In genomic region chr4:110352001-110352369, GRCm38 (mm10) we compare ENCODE assay signal across 8 mouse cellular contexts. TPM values are rescaled to one million over a fixed set of nuclear protein-coding genes. Genes with fewer than 3 reads are reported as not detected.
DNase-seq lines count a peak whose midpoint lies in the region; ATAC-seq lines count a peak whose summit lies in the region.

No protein-coding gene starts in this region.

- H3K9ac ChIP-seq in neural tube, embryonic 11.5 days (ENCODE audit: low read length): peak overlapping the region; percentile 83
- H3K9ac ChIP-seq in liver, embryonic 12.5 days: no peak overlapping the region
- peak overlapping the region; percentile 76 for H3K9ac ChIP-seq in stomach, embryonic 16.5 days (ENCODE audit: low read length)

- H3K4me3 ChIP-seq in neural tube, embryonic 11.5 days (ENCODE audit: low read depth, low read length): peak overlapping the region; percentile 62
- H3K4me3 ChIP-seq in liver, embryonic 12.5 days: peak overlapping the region; percentile 57
- H3K4me3 ChIP-seq in stomach, embryonic 16.5 days (replicated peaks; ENCODE audit: low read length): peak overlapping the region; percentile 70

- WGBS in neural tube, embryonic 11.5 days: 10% methylated on average over 5 of the region's 5 CpGs
- 16% methylated on average over 5 of the region's 5 CpGs for WGBS in liver, embryonic 12.5 days (ENCODE audit: insufficient replicate concordance)
- 6% methylated on average over 5 of the region's 5 CpGs for WGBS in stomach, embryonic 16.5 days

- DNase-seq in frontal cortex, postnatal 14 days (ENCODE audit: low spot score in 2 of 2): no peak
- no peak for DNase-seq in neural tube, embryonic 11.5 days (ENCODE audit: low spot score)
- no peak for DNase-seq in neural tube, embryonic 10.5 days (ENCODE audit: extremely low spot score, low spot score)
- DNase-seq in kidney, postnatal 10 days: no peak
- DNase-seq in cerebellum, postnatal 14 days: no peak

- no peaks in the 10 kb centered on the region for H3K9me3 ChIP-seq in neural tube, embryonic 11.5 days (ENCODE audit: control insufficient read depth, low read length)
- no peaks in the 10 kb centered on the region for H3K9me3 ChIP-seq in liver, embryonic 12.5 days (replicated peaks)
- H3K9me3 ChIP-seq in stomach, embryonic 16.5 days (replicated peaks; ENCODE audit: control insufficient read depth, low read length): no peaks in the 10 kb centered on the region

- peak; percentile 51 for ATAC-seq in frontal cortex, adult (ENCODE audit: low TSS enrichment)
- peak; percentile 18 for ATAC-seq in neural tube, embryonic 11.5 days (ENCODE audit: insufficient read depth, low FRiP score, low TSS enrichment)
- 0 out of 2 replicates have a peak, but pooled peaks have one; percentile 15 for ATAC-seq in liver, embryonic 12.5 days
- ATAC-seq in stomach, embryonic 16.5 days (ENCODE audit: insufficient read depth, low FRiP score): no peak

- H3K27me3 ChIP-seq in neural tube, embryonic 11.5 days (ENCODE audit: control insufficient read depth, insufficient read depth, low read length): no peaks in the 10 kb centered on the region
- peaks cover 21% of the 10 kb centered on the region for H3K27me3 ChIP-seq in liver, embryonic 12.5 days (replicated peaks)
- no peaks in the 10 kb centered on the region for H3K27me3 ChIP-seq in stomach, embryonic 16.5 days (ENCODE audit: control insufficient read depth, insufficient read depth, low read length)

- peak overlapping the region; percentile 80 for H3K4me2 ChIP-seq in neural tube, embryonic 11.5 days (ENCODE audit: low read depth)
- H3K4me2 ChIP-seq in liver, embryonic 12.5 days: peak overlapping the region; percentile 72
- peak overlapping the region; percentile 97 for H3K4me2 ChIP-seq in stomach, embryonic 16.5 days (ENCODE audit: low read depth, low read length)

- H3K27ac ChIP-seq in neural tube, embryonic 11.5 days (ENCODE audit: low read depth, low read length): peak overlapping the region; percentile 76
- H3K27ac ChIP-seq in liver, embryonic 12.5 days: no peak overlapping the region
- H3K27ac ChIP-seq in stomach, embryonic 16.5 days (ENCODE audit: low read length): no peak overlapping the region

- H3K36me3 ChIP-seq in neural tube, embryonic 11.5 days (ENCODE audit: control insufficient read depth, insufficient read depth, low read length): no peaks in the 10 kb centered on the region
- no peaks in the 10 kb centered on the region for H3K36me3 ChIP-seq in liver, embryonic 12.5 days
- no peaks in the 10 kb centered on the region for H3K36me3 ChIP-seq in stomach, embryonic 16.5 days (ENCODE audit: control insufficient read depth, insufficient read depth, low read length)

- H3K4me1 ChIP-seq in neural tube, embryonic 11.5 days (ENCODE audit: control insufficient read depth, insufficient read depth, low read length): no peaks in the 10 kb centered on the region
- no peaks in the 10 kb centered on the region for H3K4me1 ChIP-seq in liver, embryonic 12.5 days
- no peaks in the 10 kb centered on the region for H3K4me1 ChIP-seq in stomach, embryonic 16.5 days (ENCODE audit: control insufficient read depth, insufficient read depth, low read length)

RNA-seq across cellular contexts. Expression of gene Elavl4, which starts 0.3 kb away (rescaled TPM):
- 317 and 378 TPM in 2 replicates for polyA plus RNA-seq in neural tube, embryonic 11.5 days (2014; fragmentation: Nextera tagmentation; extraction: Ambion mirVana)
- polyA plus RNA-seq in liver, embryonic 12.5 days (2016; fragmentation: Nextera tagmentation; extraction: Ambion mirVana): 0.36 and 0.76 TPM in 2 replicates
- polyA plus RNA-seq in stomach, embryonic 16.5 days (2015; fragmentation: Nextera tagmentation; extraction: Ambion mirVana): 35.3 and 35.4 TPM in 2 replicates

RNA-seq across cellular contexts. Expression of gene Agbl4, which starts 45.5 kb away (rescaled TPM):
- polyA plus RNA-seq in neural tube, embryonic 11.5 days (2014; fragmentation: Nextera tagmentation; extraction: Ambion mirVana): 0.66 and 1.1 TPM in 2 replicates
- polyA plus RNA-seq in liver, embryonic 12.5 days (2016; fragmentation: Nextera tagmentation; extraction: Ambion mirVana): not detected in 2 replicates
- polyA plus RNA-seq in stomach, embryonic 16.5 days (2015; fragmentation: Nextera tagmentation; extraction: Ambion mirVana): 0.21 TPM in 1 of 2 replicates, not detected in the other

Comparison
In these comparisons a context has a peak if more than half of its experiments do, and no peak if none do; other contexts are left out.
1. RNA of gene Elavl4, which starts 0.3 kb away (polyA plus RNA-seq): 317 to 378 TPM in neural tube, embryonic 11.5 days and 35.3 to 35.4 TPM in stomach, embryonic 16.5 days; 0.36 to 0.76 TPM in liver, embryonic 12.5 days; every median in the first group is over 10 times any median in the second.
2. Peak in every context shown above with its lines, with median percentiles within 50 percentile points of each other: H3K4me2 ChIP-seq and H3K4me3 ChIP-seq.